Mouse (Mus musculus): ENCODE data around the gene Oas1d. TPM values are rescaled to one million over a fixed set of nuclear protein-coding genes. Genes with fewer than 3 reads are reported as not detected.
"Not testable (repeated sequence)": the region's sequence is repeated elsewhere in the genome, so short reads cannot be mapped to it uniquely, and the experiment has no call there.

Gene Oas1d
- polyA plus RNA-seq, 1 experiment from 2014 or later = not detected

- no peak for ATAC-seq (ENCODE audit: low FRiP score)
- no peak overlapping the region for H3K27ac ChIP-seq
- no peak overlapping the region for H3K9ac ChIP-seq
- no peaks in the 10 kb centered on the region for H3K27me3 ChIP-seq
- no peaks in the 10 kb centered on the region for H3K4me1 ChIP-seq
- no peaks in the 10 kb centered on the region for H3K36me3 ChIP-seq
- no peak overlapping the region for H3K4me3 ChIP-seq
- no peaks in the 10 kb centered on the region for H3K9me3 ChIP-seq (replicated peaks)
- no peak overlapping the region for H3K4me2 ChIP-seq (replicated peaks)
- WGBS = 39% methylated on average over 7 of the region's 7 CpGs
Measured at GRCm38 (mm10) chr5:120908196-120908920, 6.0 kb upstream of the Oas1d start.

DNA sequence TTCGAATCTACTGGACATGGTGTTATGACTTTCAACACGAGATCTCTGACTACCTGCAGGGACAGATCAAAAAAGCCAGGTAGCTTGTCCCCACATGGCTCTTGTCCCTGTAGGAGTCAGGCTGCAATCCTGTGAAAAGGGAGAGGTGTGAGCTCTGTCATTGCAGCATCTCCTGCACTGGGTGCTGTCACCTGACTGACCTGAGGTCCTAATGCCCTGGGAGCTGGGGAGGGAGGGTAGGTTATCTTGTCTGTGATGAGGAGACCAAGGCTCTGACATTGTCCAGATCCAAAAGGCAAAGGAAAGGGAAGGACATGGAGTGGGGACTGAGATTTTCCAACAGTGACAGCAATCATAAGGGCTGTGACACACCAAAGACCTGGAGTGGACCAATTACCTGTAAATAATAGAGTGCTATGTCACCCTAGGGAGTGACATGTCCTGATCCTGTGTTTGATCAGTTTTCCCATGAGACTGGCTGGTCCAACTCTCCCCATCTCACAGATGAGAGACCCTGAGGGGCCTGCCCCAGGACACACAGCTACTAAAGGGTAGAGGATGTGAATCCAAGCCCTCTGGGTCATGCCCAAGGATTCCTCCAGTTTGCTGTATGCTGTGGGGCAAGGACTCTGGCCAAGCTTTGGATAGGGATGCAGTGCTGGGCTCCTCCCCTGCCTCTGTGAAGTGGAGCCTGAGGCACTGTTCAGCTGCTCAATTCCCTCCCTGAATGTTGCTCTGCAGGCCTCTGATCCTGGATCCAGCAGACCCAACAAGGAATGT, 5.0 kb downstream of the Oas1d start:
- H3K4me1 ChIP-seq; H3K9ac ChIP-seq; H3K9me3 ChIP-seq (replicated peaks); H3K27ac ChIP-seq; H3K4me2 ChIP-seq (replicated peaks); ATAC-seq (ENCODE audit: low FRiP score); H3K36me3 ChIP-seq; H3K4me3 ChIP-seq; H3K27me3 ChIP-seq: not testable (repeated sequence)
- WGBS = 75% methylated on average over 2 of the region's 2 CpGs

DNA sequence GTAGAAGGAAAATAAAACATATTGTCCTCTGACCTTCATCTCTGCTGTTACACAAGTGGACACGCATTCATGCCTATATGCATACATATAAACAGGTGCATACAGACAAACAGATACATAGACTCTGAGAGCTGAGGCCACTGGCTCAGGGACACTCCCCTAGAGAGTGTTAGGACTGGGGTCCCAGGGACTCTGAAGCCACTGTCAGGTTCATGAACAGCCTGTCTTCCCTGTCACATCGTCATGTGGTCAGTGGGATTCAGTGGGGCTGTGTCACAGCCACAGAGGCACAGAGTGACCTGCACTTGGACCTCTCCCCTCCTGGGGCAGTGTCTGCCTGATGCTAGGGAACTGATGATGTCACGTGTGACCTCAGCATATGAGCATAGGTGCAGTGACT, 6.0 kb downstream of the Oas1d start:
- WGBS = 77% methylated on average over 3 of the region's 3 CpGs
- H3K27ac ChIP-seq = no peak overlapping the region
- no peak overlapping the region for H3K4me3 ChIP-seq
- no peaks in the 10 kb centered on the region for H3K4me1 ChIP-seq
- no peak overlapping the region for H3K9ac ChIP-seq
- H3K36me3 ChIP-seq = no peaks in the 10 kb centered on the region
- no peak for ATAC-seq (ENCODE audit: low FRiP score)
- H3K27me3 ChIP-seq = no peaks in the 10 kb centered on the region
- no peak overlapping the region for H3K4me2 ChIP-seq (replicated peaks)
- no peaks in the 10 kb centered on the region for H3K9me3 ChIP-seq (replicated peaks)

GRCm38 (mm10) chr5:120923969-120924368, 9.6 kb downstream of the Oas1d start:
- H3K4me2 ChIP-seq (replicated peaks) = no peak overlapping the region
- H3K9ac ChIP-seq = no peak overlapping the region
- H3K27ac ChIP-seq = no peak overlapping the region
- no peak overlapping the region for H3K4me3 ChIP-seq
- no peaks in the 10 kb centered on the region for H3K27me3 ChIP-seq
- no peaks in the 10 kb centered on the region for H3K4me1 ChIP-seq
- WGBS = 82% methylated on average over 4 of the region's 4 CpGs
- no peaks in the 10 kb centered on the region for H3K36me3 ChIP-seq
- H3K9me3 ChIP-seq (replicated peaks) = no peaks in the 10 kb centered on the region
- ATAC-seq (ENCODE audit: low FRiP score) = no peak

DNA sequence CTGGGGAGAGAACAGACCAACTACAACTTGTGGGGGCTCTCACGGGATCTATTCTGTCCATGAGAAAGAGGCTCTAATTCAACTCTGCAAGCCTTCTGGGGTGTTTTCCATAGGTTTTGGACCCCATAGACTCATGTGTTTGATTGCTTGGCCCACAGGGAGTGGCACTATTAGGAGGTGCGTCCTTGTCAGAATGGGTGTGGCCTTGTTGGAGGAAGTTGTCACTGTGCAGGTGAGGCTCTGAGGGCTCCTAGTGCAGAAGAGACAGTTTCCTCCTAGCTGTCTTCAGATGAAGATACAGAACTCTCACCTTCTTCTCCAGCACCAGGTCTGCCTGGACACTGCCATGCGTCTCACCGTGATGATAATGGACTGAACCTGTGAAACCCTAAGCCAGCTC, 10.2 kb downstream of the Oas1d start:
- H3K27me3 ChIP-seq; H3K4me3 ChIP-seq; ATAC-seq (ENCODE audit: low FRiP score); H3K9me3 ChIP-seq (replicated peaks); H3K36me3 ChIP-seq; H3K27ac ChIP-seq; H3K9ac ChIP-seq; H3K4me1 ChIP-seq; H3K4me2 ChIP-seq (replicated peaks): not testable (repeated sequence)
- WGBS = 81% methylated on average over 4 of the region's 4 CpGs

GRCm38 (mm10) chr5:120926311-120926710, 12.0 kb downstream of the Oas1d start:
- WGBS = 80% methylated on average over 2 of the region's 2 CpGs
- H3K36me3 ChIP-seq; H3K4me2 ChIP-seq (replicated peaks); H3K27ac ChIP-seq; H3K9ac ChIP-seq; H3K4me3 ChIP-seq; ATAC-seq (ENCODE audit: low FRiP score); H3K4me1 ChIP-seq; H3K27me3 ChIP-seq; H3K9me3 ChIP-seq (replicated peaks): not testable (repeated sequence)

GRCm38 (mm10) chr5:120927036-120927435, 12.7 kb downstream of the Oas1d start:
- Histone ChIP-seq H3K4me1 (no peaks in the 10 kb centered on the region), H3K27me3 (no peaks in the 10 kb centered on the region), H3K4me2 (replicated peaks) (no peak overlapping the region), H3K27ac (no peak overlapping the region), H3K4me3 (no peak overlapping the region), H3K36me3 (no peaks in the 10 kb centered on the region), H3K9ac (no peak overlapping the region), H3K9me3 (replicated peaks) (no peaks in the 10 kb centered on the region)
- whole genome bisulfite sequencing = 10% methylated on average over 1 of the region's 1 CpGs
- ATAC-seq (ENCODE audit: low FRiP score) = no peak

GRCm38 (mm10) chr5:120933966-120934365, 19.6 kb downstream of the Oas1d start:
- H3K4me1 ChIP-seq = no peaks in the 10 kb centered on the region
- no peak overlapping the region for H3K27ac ChIP-seq
- H3K9me3 ChIP-seq (replicated peaks) = no peaks in the 10 kb centered on the region
- H3K4me3 ChIP-seq = no peak overlapping the region
- no peak overlapping the region for H3K4me2 ChIP-seq (replicated peaks)
- 30% methylated on average over 5 of the region's 5 CpGs for WGBS
- H3K36me3 ChIP-seq = no peaks in the 10 kb centered on the region
- no peak for ATAC-seq (ENCODE audit: low FRiP score)
- no peak overlapping the region for H3K9ac ChIP-seq
- H3K27me3 ChIP-seq = no peaks in the 10 kb centered on the region

GRCm38 (mm10) chr5:120937841-120938240, 23.5 kb downstream of the Oas1d start:
- Histone ChIP-seq H3K27ac (no peak overlapping the region), H3K9ac (no peak overlapping the region), H3K27me3 (no peaks in the 10 kb centered on the region), H3K4me1 (no peaks in the 10 kb centered on the region), H3K4me2 (replicated peaks) (no peak overlapping the region), H3K9me3 (replicated peaks) (no peaks in the 10 kb centered on the region), H3K36me3 (no peaks in the 10 kb centered on the region), H3K4me3 (no peak overlapping the region)
- WGBS = 81% methylated on average over 4 of the region's 4 CpGs
- no peak for ATAC-seq (ENCODE audit: low FRiP score)

GRCm38 (mm10) chr5:120938586-120938985, 24.2 kb downstream of the Oas1d start:
- Histone ChIP-seq H3K4me1 (no peaks in the 10 kb centered on the region), H3K4me2 (replicated peaks) (no peak overlapping the region), H3K27me3 (no peaks in the 10 kb centered on the region), H3K4me3 (no peak overlapping the region), H3K9me3 (replicated peaks) (no peaks in the 10 kb centered on the region), H3K36me3 (no peaks in the 10 kb centered on the region), H3K27ac (no peak overlapping the region), H3K9ac (no peak overlapping the region)
- ATAC-seq (ENCODE audit: low FRiP score) = no peak
- WGBS = 53% methylated on average over 8 of the region's 8 CpGs

GRCm38 (mm10) chr5:120942076-120942475, 27.7 kb downstream of the Oas1d start:
- no peaks in the 10 kb centered on the region for H3K27me3 ChIP-seq
- ATAC-seq (ENCODE audit: low FRiP score) = no peak
- H3K4me3 ChIP-seq = no peak overlapping the region
- WGBS = 65% methylated on average over 10 of the region's 10 CpGs
- H3K9ac ChIP-seq = no peak overlapping the region
- no peak overlapping the region for H3K27ac ChIP-seq
- no peaks in the 10 kb centered on the region for H3K36me3 ChIP-seq
- no peak overlapping the region for H3K4me2 ChIP-seq (replicated peaks)
- 0 out of 2 replicates have a peak, but pooled peaks cover 6% of the 10 kb centered on the region for H3K4me1 ChIP-seq
- H3K9me3 ChIP-seq (replicated peaks) = no peaks in the 10 kb centered on the region

- ATAC-seq (ENCODE audit: low FRiP score) = no peak
- H3K27ac ChIP-seq = no peak overlapping the region
- no peaks in the 10 kb centered on the region for H3K27me3 ChIP-seq
- H3K4me3 ChIP-seq = no peak overlapping the region
- no peak overlapping the region for H3K4me2 ChIP-seq (replicated peaks)
- H3K9me3 ChIP-seq (replicated peaks) = no peaks in the 10 kb centered on the region
- no peak overlapping the region for H3K9ac ChIP-seq
- no peaks in the 10 kb centered on the region for H3K36me3 ChIP-seq
- WGBS = 73% methylated on average over 10 of the region's 10 CpGs
- no peaks in the 10 kb centered on the region; the same call in 1 of the 2 replicates for H3K4me1 ChIP-seq
Measured at GRCm38 (mm10) chr5:120952242-120952770, 38.0 kb downstream of the Oas1d start.

Data from hindbrain, embryonic 12.5 days (tissue).